Mouse (Mus musculus): Measurements from ENCODE around the gene Lrrtm4. TPM values are rescaled to one million over a fixed set of nuclear protein-coding genes. Genes with fewer than 3 reads are reported as not detected.

The Lrrtm4 gene
- total RNA-seq, 4 experiments from 2014 or later: 48.0 to 68.3 (median 56.2) TPM

DNA sequence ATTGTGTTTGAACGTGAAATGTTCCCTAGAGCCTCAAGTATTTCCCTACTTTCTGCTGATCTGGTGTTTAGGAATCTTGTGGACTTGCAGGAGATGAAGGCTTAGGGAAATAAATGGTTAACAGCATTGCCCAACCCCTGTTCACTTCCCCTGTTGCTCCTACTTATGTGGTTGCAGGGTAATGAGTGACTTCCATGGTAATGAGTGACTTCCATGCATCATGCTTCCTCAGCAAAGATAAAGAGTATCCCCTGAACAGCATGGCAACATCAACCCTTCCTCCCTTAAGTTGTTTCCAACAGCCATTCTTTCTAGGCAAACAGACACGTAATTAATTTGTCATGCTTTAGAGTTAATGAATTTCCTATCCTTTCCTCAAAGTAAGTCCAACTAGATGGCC lies 685.5 kb downstream of the Lrrtm4 start:
- no peak for DNase-seq (ENCODE audit: low spot score in 2 of 2)

- DNase-seq (ENCODE audit: low spot score in 2 of 2): no peak
Observed at GRCm38 (mm10) chr6:80720468-80720867, 701.8 kb downstream of the Lrrtm4 start.

DNA sequence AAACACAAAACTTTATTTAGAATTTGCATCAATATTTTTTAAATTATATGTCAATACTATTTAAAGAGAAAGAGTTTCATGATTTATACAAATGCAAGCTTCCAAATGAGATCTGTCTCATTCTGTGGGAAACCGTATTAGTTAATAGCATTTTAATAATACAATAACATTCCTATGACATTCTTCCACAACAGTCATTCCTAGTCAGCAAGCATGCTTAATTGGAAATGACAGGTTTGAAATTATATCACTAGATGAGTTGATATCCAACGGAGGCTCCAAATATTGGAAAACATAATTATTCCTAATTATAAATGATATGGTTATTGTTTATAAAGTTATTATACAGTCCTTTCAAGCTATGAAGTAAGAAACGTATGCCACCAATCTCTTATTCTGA lies 714.7 kb downstream of the Lrrtm4 start:
- no peak for DNase-seq (ENCODE audit: low spot score in 2 of 2)

GRCm38 (mm10) chr6:80750769-80751168 lies 732.1 kb downstream of the Lrrtm4 start:
- DNase-seq (ENCODE audit: low spot score in 2 of 2): no peak

GRCm38 (mm10) chr6:80760641-80761204 lies 742.0 kb downstream of the Lrrtm4 start:
- no peak for DNase-seq (ENCODE audit: low spot score in 2 of 2)

DNA sequence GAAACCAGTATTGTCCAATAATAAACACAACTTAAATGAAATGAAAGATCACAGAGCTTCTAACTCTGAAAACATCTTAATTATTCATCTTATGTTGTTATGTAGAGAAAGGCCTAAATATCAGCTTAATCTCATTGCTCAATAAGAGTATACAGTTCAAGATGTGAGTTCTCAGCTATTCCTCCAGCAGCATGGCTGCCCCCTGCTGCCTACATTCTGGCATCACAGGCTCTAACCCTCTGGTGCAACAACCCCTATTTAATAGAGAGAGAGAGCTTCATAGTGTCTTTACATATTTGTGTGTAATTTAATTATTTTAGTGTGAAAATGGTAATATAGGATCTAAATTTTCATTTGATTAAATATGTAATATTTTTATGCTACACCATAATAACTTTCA lies 767.6 kb downstream of the Lrrtm4 start:
- DNase-seq (ENCODE audit: low spot score in 2 of 2): peak in 1 of 2 experiments; percentile 14

DNA sequence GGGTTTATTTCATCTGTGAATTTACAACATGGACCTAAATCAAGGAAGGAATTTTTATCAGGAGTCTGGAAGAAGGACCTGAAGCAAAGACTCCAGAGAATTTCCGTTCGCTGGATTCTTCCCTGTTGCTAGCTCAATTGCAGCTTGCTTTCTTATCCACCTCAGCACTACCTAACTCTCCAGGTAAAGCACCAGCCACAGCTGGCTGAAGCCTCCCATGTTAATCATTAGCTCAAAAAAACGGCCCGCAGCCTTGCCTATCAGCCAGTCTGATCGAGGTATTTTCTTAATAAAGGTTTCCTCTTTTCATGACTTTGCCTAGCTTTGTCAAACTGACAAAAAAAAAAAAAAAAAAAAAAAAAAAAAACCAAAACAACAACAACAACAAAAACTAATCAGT lies 805.1 kb downstream of the Lrrtm4 start:
- DNase-seq (ENCODE audit: low spot score in 2 of 2): no peak

DNA sequence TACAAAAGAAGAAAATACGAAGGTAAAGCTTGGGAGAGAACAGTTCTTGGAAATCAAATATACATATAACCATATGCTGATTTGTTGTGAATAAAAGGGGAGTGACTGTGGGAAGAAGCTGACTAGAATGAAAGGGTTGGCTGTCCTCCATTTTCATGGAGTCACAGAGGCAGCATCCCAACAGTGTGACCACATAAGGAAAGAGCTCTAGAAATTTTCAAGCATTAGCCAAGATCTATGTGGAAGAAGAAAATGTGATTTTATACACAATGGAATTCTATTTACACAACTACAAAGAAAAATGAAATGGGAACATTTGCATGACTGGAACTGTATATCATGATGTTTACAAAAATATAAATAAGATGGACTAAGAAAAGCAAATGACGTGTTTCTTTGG lies 821.1 kb downstream of the Lrrtm4 start:
- no peak for DNase-seq (ENCODE audit: low spot score in 2 of 2)

- DNase-seq (ENCODE audit: low spot score in 2 of 2): no peak
Observed at GRCm38 (mm10) chr6:80845294-80845693, 826.6 kb downstream of the Lrrtm4 start.

DNA sequence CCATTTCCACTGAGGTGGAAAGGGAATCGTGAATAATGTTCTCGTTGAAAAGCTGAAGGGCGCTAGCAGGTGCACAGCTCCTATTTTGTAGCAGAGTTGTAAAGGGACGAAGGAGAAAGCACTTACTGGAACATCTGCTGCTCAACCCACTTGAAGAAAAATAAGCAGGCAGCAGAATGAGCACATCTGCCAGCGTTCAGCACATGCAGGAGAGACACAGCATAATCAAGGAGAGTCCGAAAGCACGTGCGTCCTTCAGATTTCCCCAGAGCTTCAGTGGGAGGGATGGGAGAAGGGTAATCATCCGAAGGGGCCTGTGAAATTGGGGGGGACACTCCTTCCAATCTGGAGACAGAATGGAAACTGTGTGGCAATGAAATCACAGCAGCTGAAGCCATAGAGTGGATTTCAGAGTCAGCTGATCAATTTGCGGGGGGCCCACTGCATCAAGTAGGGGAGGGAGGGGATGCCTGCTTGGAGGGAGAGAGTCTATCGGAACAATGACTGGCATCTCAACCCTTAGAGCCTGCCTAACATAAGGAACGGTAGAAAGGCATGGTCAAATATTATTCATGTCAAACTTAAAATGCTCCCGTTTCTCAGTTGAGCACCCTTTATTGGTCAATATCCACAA lies 838.4 kb downstream of the Lrrtm4 start:
- DNase-seq (ENCODE audit: low spot score in 2 of 2): peak; percentile 14 to 21

Other genes starting within 250 kb of the Lrrtm4 start
- not detected for gene Gm20594, start 201.0 kb upstream of the Lrrtm4 start, total RNA-seq (2022)

Measured in layer of hippocampus, adult 8-10 months (tissue).